Mouse (Mus musculus) G1E (cell line): Measurements from ENCODE around the gene Sowahb.

Experiments used
- CTCF ChIP-seq: IDR thresholded peaks from 2 replicates; pipeline ENCODE4 v1.5.1; 2012; ENCODE audit warnings: low read depth, low read length, inconsistent platforms, mixed read lengths
- GATA2 ChIP-seq: IDR thresholded peaks from 2 replicates; pipeline ENCODE4 v1.6.1; 2012; ENCODE audit warnings: low read depth, low read length, inconsistent platforms, borderline replicate concordance
- POLR2AphosphoS5 ChIP-seq: IDR thresholded peaks from 2 replicates; pipeline ENCODE4 v1.6.1; 2012; ENCODE audit warnings: low read depth, low read length, inconsistent platforms; ENCODE audit not compliant: insufficient replicate concordance
- TAL1 ChIP-seq: conservative IDR thresholded peaks from 2 replicates; pipeline ENCODE4 v1.6.1; 2012; ENCODE audit warnings: low read depth, low read length, inconsistent platforms, mixed read lengths

- TF ChIP-seq CTCF (no peak), TAL1 (no peak), POLR2AphosphoS5 (no peak), GATA2 (no peak)
Observed at GRCm38 (mm10) chr5:93027120-93027675, 17.6 kb downstream of the Sowahb start.
